Mouse (Mus musculus) CH12.LX (cell line): ENCODE data around the gene Ephx1. TPM values are rescaled to one million over a fixed set of nuclear protein-coding genes. Genes with fewer than 3 reads are reported as not detected.

Experiments
- DNase-seq: peaks from one replicate; pipeline ENCODE4 v3.0.0-alpha.2; 2013; ENCODE audit errors: extremely low read depth
- H3K27ac ChIP-seq: 2 replicates; pipeline ENCODE4 v1.5.1; 2012; ENCODE audit warnings: low read depth, mild to moderate bottlenecking, control low read depth, moderate library complexity; ENCODE audit not compliant: insufficient read depth
- H3K27me3 ChIP-seq: replicated peaks from 2 replicates; pipeline ENCODE3; 2012; ENCODE audit warnings: inconsistent platforms
- H3K36me3 ChIP-seq, 2 experiments: replicated peaks in 1 of 2; 2 replicates each; pipeline versions ENCODE3 to v1.6.1; 2012; ENCODE audit warnings: inconsistent platforms in 1 of 2, low read length in 1 of 2, mild to moderate bottlenecking in 1 of 2, mixed read lengths in 1 of 2, moderate library complexity in 1 of 2; ENCODE audit not compliant: control insufficient read depth in 1 of 2, insufficient read depth in 1 of 2
- H3K4me1 ChIP-seq, 2 experiments: 2 replicates each; pipeline ENCODE4 v1.6.1; 2012; ENCODE audit warnings: inconsistent platforms in 1 of 2, moderate library complexity in 1 of 2; ENCODE audit not compliant: insufficient read depth in 2 of 2, control insufficient read depth in 1 of 2
- H3K4me2 ChIP-seq: 2 replicates; pipeline ENCODE4 v1.6.1; 2012; ENCODE audit warnings: low read depth, mild to moderate bottlenecking, control low read depth; ENCODE audit not compliant: poor library complexity, insufficient read depth, severe bottlenecking
- H3K4me3 ChIP-seq, 3 experiments: fragments of 150-350 bp in 1 of 3; sonication (generic) in 1 of 3; replicated peaks in 1 of 3; 2 replicates each; pipeline versions ENCODE3 to v1.5.1; 2011 to 2012; ENCODE audit warnings: low read depth in 2 of 3, low read length in 2 of 3, mild to moderate bottlenecking in 2 of 3, moderate library complexity in 2 of 3, control low read depth in 1 of 3, improper control_type of control experiment in 1 of 3, inconsistent platforms in 1 of 3, mixed read lengths in 1 of 3; ENCODE audit not compliant: poor library complexity in 1 of 3
- H3K79me2 ChIP-seq: replicated peaks from 2 replicates; pipeline ENCODE4 v1.6.1; 2012; ENCODE audit warnings: mild to moderate bottlenecking, moderate library complexity; ENCODE audit not compliant: control insufficient read depth, poor library complexity, insufficient read depth, severe bottlenecking; ENCODE audit errors: extremely low read depth
- H3K9ac ChIP-seq: 2 replicates; pipeline ENCODE4 v1.6.1; 2012; ENCODE audit warnings: low read depth, mild to moderate bottlenecking, control low read depth, moderate library complexity; ENCODE audit not compliant: insufficient read depth
- H3K9me3 ChIP-seq: replicated peaks from 2 replicates; pipeline ENCODE3; 2012; ENCODE audit warnings: low read length, inconsistent platforms, mixed read lengths
- BHLHE40 ChIP-seq: IDR thresholded peaks from 2 replicates; pipeline ENCODE4 v1.6.1; 2011; ENCODE audit warnings: mild to moderate bottlenecking, low read depth, low read length, improper control_type of control experiment
- CHD1 ChIP-seq: IDR thresholded peaks from 2 replicates; pipeline ENCODE4 v1.6.1; 2012; ENCODE audit warnings: low read depth, low read length, improper control_type of control experiment, inconsistent platforms
- CHD2 ChIP-seq: IDR thresholded peaks from 2 replicates; pipeline ENCODE4 v1.6.1; 2011; ENCODE audit warnings: low read length, improper control_type of control experiment
- CTCF ChIP-seq, 2 experiments: IDR thresholded peaks in 1 of 2; conservative IDR thresholded peaks in 1 of 2; 2 replicates each; pipeline ENCODE4 v1.5.1; 2011 to 2012; ENCODE audit warnings: low read depth in 2 of 2, low read length in 2 of 2, improper control_type of control experiment in 1 of 2, inconsistent platforms in 1 of 2, mild to moderate bottlenecking in 1 of 2, moderate library complexity in 1 of 2
- E2F4 ChIP-seq: IDR thresholded peaks from 2 replicates; pipeline ENCODE4 v1.6.1; 2011; ENCODE audit warnings: low read depth, low read length, improper control_type of control experiment; ENCODE audit not compliant: insufficient replicate concordance
- ELF1 ChIP-seq: IDR thresholded peaks from 2 replicates; pipeline ENCODE4 v1.6.1; 2014; ENCODE audit warnings: low read depth, mild to moderate bottlenecking, inconsistent platforms, low read length, improper control_type of control experiment
- EP300 ChIP-seq: IDR thresholded peaks from 2 replicates; pipeline ENCODE4 v1.6.1; 2011; ENCODE audit warnings: low read length, improper control_type of control experiment
- ETS1 ChIP-seq: conservative IDR thresholded peaks from 2 replicates; pipeline ENCODE4 v1.6.1; 2012; ENCODE audit warnings: low read depth, mild to moderate bottlenecking, inconsistent platforms, low read length, improper control_type of control experiment, moderate library complexity
- GABPA ChIP-seq: IDR thresholded peaks from 2 replicates; pipeline ENCODE4 v1.6.1; 2012; ENCODE audit warnings: low read depth, low read length, improper control_type of control experiment, inconsistent platforms; ENCODE audit not compliant: insufficient replicate concordance
- HCFC1 ChIP-seq: IDR thresholded peaks from 2 replicates; pipeline ENCODE4 v1.6.1; 2012; ENCODE audit warnings: low read depth, mild to moderate bottlenecking, inconsistent platforms, low read length, improper control_type of control experiment
- IRF4 ChIP-seq: IDR thresholded peaks from 2 replicates; pipeline ENCODE4 v1.6.1; 2014; ENCODE audit warnings: low read depth, mild to moderate bottlenecking, inconsistent platforms, low read length, improper control_type of control experiment
- JUN ChIP-seq: IDR thresholded peaks from 2 replicates; pipeline ENCODE4 v1.6.1; 2011; ENCODE audit warnings: low read depth, mild to moderate bottlenecking, low read length, improper control_type of control experiment, moderate library complexity; ENCODE audit not compliant: insufficient read depth
- JUND ChIP-seq: conservative IDR thresholded peaks from 2 replicates; pipeline ENCODE4 v1.6.1; 2011; ENCODE audit warnings: low read depth, low read length, improper control_type of control experiment
- KAT2A ChIP-seq: IDR thresholded peaks from 2 replicates; pipeline ENCODE4 v1.6.1; 2012; ENCODE audit warnings: low read length, improper control_type of control experiment, inconsistent platforms; ENCODE audit not compliant: insufficient replicate concordance
- MAFK ChIP-seq: IDR thresholded peaks from 2 replicates; pipeline ENCODE4 v1.6.1; 2011; ENCODE audit warnings: low read length, improper control_type of control experiment; ENCODE audit not compliant: insufficient replicate concordance
- MAX ChIP-seq: IDR thresholded peaks from 2 replicates; pipeline ENCODE4 v1.6.1; 2011; ENCODE audit warnings: low read length, improper control_type of control experiment
- MEF2A ChIP-seq: IDR thresholded peaks from 2 replicates; pipeline ENCODE4 v1.6.1; 2014; ENCODE audit warnings: low read depth, mild to moderate bottlenecking, inconsistent platforms, low read length, improper control_type of control experiment, borderline replicate concordance
- NRF1 ChIP-seq: IDR thresholded peaks from 2 replicates; pipeline ENCODE4 v1.6.1; 2014; ENCODE audit warnings: low read depth, mild to moderate bottlenecking, inconsistent platforms, low read length, improper control_type of control experiment, moderate library complexity
- PAX5 ChIP-seq: IDR thresholded peaks from 2 replicates; pipeline ENCODE4 v1.6.1; 2012; ENCODE audit warnings: low read length, inconsistent platforms, mixed read lengths
- RAD21 ChIP-seq: IDR thresholded peaks from 2 replicates; pipeline ENCODE4 v1.6.1; 2011; ENCODE audit warnings: low read depth, mild to moderate bottlenecking, low read length, improper control_type of control experiment, moderate library complexity
- SMC3 ChIP-seq: IDR thresholded peaks from 2 replicates; pipeline ENCODE4 v1.6.1; 2011; ENCODE audit warnings: low read depth, low read length, improper control_type of control experiment
- TBP ChIP-seq: conservative IDR thresholded peaks from 2 replicates; pipeline ENCODE4 v1.6.1; 2011; ENCODE audit warnings: low read depth, low read length, improper control_type of control experiment
- TCF12 ChIP-seq: IDR thresholded peaks from 2 replicates; pipeline ENCODE4 v1.6.1; 2014; ENCODE audit warnings: low read depth, mild to moderate bottlenecking, inconsistent platforms, low read length, improper control_type of control experiment
- USF1 ChIP-seq: IDR thresholded peaks from 2 replicates; pipeline ENCODE4 v1.6.1; 2014; ENCODE audit warnings: low read depth, mild to moderate bottlenecking, inconsistent platforms, low read length, improper control_type of control experiment
- USF2 ChIP-seq: conservative IDR thresholded peaks from 2 replicates; pipeline ENCODE4 v1.6.1; 2011; ENCODE audit warnings: low read depth, low read length, improper control_type of control experiment
- ZC3H11A ChIP-seq: IDR thresholded peaks from 2 replicates; pipeline ENCODE4 v1.6.1; 2012; ENCODE audit warnings: low read depth, mild to moderate bottlenecking, inconsistent platforms, low read length, improper control_type of control experiment
- ZMIZ1 ChIP-seq: IDR thresholded peaks from 2 replicates; pipeline ENCODE4 v1.6.1; 2012; ENCODE audit warnings: low read depth, mild to moderate bottlenecking, inconsistent platforms, low read length, improper control_type of control experiment
- dilution Hi-C: fragments of 300-500 bp; cut with MboI; formaldehyde crosslinking; loops from 2 replicates; pipeline ENCODE4 v1.14.3; 2020; ENCODE audit warnings: low sequenced_read_pairs; ENCODE audit not compliant: extremely low pct_unique_long_range_greater_than_20kb, extremely low pct_ligation_motif_present
- in situ Hi-C: fragments of 300-500 bp; cut with MboI; formaldehyde crosslinking; loops from 3 replicates; pipeline ENCODE4 v1.14.3; 2019; ENCODE audit warnings: low sequenced_read_pairs, low pct_ligation_motif_present, low pct_unique_long_range_greater_than_20kb, mixed read lengths
- polyA plus RNA-seq: library from polyadenylated mRNA; unstranded; fragments of >175 nt; gene quantifications from 2 replicates; pipeline ENCODE4 v1.2.1, GENCODE M21; 2012; ENCODE audit warnings: low read depth; ENCODE audit not compliant: insufficient read length
- total RNA-seq, 2 experiments: library from RNA; depleted of rRNA; stranded (reverse); fragments of 300-350 nt in 1 of 2; fragments of >200 nt in 1 of 2; gene quantifications; 2 replicates each; pipeline ENCODE4 v1.2.3; 2012 to 2014

The Ephx1 gene
- total and polyA plus RNA-seq, 3 experiments = 10.7 to 20.7 (median 12.0) TPM

DNA sequence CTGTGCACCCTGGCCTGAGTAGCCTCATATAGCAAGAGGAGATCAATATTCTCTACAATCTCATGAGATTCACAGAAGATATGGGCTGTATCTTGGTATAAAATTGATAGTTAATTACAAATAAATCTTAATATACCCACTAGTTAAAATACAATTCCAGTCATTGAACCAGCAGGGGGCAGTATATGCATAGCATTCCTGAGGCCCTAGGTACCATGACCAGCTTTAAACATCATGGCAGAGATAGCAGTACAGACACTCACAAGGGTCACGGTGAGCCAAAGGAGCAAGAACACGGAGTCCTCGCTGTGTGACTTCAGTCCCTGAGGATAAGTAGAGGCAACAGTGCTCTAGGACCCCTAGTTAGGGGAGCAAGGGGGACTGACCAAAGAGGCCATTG is 28.6 kb downstream of the Ephx1 start:
- DNase-seq = peak; percentile 66
- in situ Hi-C loops = no loop called here
- Histone ChIP-seq H3K27ac (no peak overlapping the region), H3K27me3 (no peaks in the 10 kb centered on the region), H3K4me2 (no peak overlapping the region), H3K4me3 (no peak overlapping the region), H3K79me2 (no peaks in the 10 kb centered on the region), H3K4me1 (peaks cover 0 to 3% of the 10 kb centered on the region in 2 experiments; a peak in 1 of 4 replicates), H3K36me3 (peaks cover 0 to 45% of the 10 kb centered on the region in 2 experiments), H3K9ac (no peak overlapping the region), H3K9me3 (no peaks in the 10 kb centered on the region)
- TF ChIP-seq MEF2A (no peak), RAD21 (peak; percentile 91), SMC3 (peak; percentile 80), MAX (no peak), MAFK (no peak), IRF4 (no peak), PAX5 (no peak), HCFC1 (no peak), CTCF (conservative IDR thresholded peaks at IDR 0.05 in 1 of 2, IDR thresholded peaks at IDR 0.05 in 1 of 2; ENCODE audit: low read depth in 2 of 2, low read length in 2 of 2) (peak; percentile 72 to 87), EP300 (no peak), TCF12 (no peak), ELF1 (no peak), ZC3H11A (peak; percentile 30), JUND (no peak), USF1 (no peak), ETS1 (no peak), USF2 (no peak), CHD1 (no peak), BHLHE40 (no peak), E2F4 (no peak), CHD2 (no peak), NRF1 (no peak), TBP (no peak)
- dilution Hi-C loops = no loop called here

DNA sequence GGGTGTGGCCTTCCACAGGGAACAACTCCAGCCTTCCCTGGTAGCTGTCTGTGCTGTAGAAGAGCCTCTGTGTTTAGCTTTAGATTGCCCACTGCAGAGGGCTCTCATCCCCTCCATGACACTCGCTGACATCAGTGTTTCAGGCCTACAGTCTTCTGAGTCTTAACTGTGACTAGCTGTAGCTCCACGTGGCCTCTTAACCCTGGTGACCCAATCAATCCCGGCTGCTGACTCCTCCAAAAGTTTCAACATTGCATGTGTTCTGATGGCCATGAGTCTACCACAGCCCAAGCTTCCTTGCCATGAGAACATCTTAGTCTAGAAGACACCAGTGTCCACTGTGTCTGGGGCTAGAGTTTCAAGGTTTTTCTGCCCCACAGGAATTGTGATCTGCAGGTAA is 30.0 kb downstream of the Ephx1 start:
- peaks cover 0 to 41% of the 10 kb centered on the region in 2 experiments for H3K36me3 ChIP-seq
- H3K4me1 ChIP-seq = peaks cover 0 to 3% of the 10 kb centered on the region in 2 experiments; a peak in 1 of 4 replicates
- no peak overlapping the region for H3K27ac ChIP-seq
- H3K4me2 ChIP-seq = no peak overlapping the region
- no peaks in the 10 kb centered on the region for H3K27me3 ChIP-seq
- no peaks in the 10 kb centered on the region for H3K79me2 ChIP-seq
- no peak overlapping the region for H3K9ac ChIP-seq
- in situ Hi-C loops = no loop called here
- dilution Hi-C loops = no loop called here
- H3K4me3 ChIP-seq = no peak overlapping the region
- no peak for TF ChIP-seq KAT2A
- no peak for TF ChIP-seq JUN
- TF ChIP-seq ZC3H11A = no peak
- no peak for TF ChIP-seq ZMIZ1
- TF ChIP-seq GABPA = no peak
- no peak for TF ChIP-seq MAFK
- no peak for TF ChIP-seq JUND
- no peak for TF ChIP-seq TBP
- no peak for DNase-seq
- H3K9me3 ChIP-seq = peaks cover 7% of the 10 kb centered on the region
